Mouse (Mus musculus) mature B cell (primary cell): ENCODE results near the gene Kdm1b.

Source experiments
- in situ Hi-C: fragments of 300-500 bp; cut with MboI; formaldehyde crosslinking; loops from 2 replicates; pipeline ENCODE4 v1.14.3; 2019

Kdm1b gene

DNA sequence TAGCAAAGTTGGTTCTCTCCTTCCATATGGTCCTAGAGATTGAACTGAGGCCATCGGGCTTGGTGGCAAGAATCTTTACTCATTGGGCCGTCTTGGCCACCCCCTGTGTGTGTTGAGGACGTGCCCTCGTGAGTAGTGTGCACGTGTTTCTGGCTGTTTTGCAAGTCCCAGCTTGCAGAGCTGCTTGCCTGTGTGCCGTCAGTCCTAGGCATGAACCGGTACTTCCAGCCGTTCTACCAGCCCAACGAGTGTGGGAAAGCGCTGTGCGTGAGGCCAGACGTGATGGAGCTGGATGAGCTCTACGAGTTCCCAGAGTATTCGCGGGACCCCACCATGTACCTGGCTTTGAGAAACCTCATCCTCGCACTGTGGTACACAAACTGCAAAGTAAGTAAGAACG is 19.5 kb downstream of the Kdm1b start:
- in situ Hi-C loops: no loop called here

DNA sequence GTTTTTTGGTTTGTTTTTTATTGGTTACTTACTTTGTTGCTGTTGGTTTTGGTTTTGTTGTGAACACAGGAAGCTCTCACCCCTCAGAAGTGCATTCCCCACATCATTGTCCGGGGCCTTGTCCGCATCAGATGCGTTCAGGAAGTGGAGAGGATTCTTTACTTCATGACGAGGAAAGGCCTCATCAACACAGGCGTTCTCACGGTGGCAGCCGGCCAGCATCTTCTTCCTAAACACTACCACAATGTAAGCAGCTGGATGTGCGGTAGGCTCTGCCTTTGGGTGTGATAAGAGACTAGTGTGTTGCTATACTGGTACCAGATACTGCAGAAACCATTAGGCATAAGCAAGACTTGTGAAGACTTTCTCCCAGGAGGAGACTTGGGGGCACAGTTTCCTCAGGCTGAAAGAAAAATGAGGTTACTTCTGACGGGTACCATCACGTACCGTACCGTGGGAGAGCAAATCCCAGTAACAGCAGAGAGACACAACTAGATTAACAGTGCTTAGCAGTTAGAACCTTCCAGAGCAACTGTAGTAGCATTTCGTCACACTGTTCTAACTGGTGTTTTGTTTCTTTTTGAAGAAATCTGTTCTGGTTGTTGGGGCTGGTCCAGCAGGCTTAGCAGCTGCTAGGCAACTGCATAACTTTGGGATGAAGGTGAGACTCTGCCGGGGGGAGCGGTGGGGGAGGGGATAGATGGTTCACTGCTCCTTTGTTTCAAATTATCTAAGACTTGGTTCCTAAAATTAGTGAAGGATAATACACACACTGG is 20.9 kb downstream of the Kdm1b start:
- in situ Hi-C loops: no loop called here

DNA sequence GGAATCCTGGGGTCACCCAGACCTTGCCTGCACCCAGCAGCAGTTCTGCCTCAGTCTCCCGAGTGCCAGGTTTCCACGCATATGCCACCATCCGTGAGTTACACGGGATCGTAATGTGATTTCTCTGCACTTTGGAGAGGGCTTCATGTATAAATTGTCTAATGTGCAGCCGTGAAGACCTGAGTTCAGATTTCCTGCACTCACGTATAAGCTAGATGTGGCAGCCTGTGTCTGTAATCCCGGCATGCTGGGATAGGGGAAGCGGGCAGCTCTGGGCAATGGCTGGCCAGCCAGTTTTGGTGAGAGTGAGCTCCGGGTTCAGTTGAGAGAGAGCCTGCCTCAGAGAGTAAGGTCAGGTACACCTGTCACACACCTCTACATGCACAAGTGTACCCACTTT is 23.2 kb downstream of the Kdm1b start:
- in situ Hi-C loops: no loop called here

DNA sequence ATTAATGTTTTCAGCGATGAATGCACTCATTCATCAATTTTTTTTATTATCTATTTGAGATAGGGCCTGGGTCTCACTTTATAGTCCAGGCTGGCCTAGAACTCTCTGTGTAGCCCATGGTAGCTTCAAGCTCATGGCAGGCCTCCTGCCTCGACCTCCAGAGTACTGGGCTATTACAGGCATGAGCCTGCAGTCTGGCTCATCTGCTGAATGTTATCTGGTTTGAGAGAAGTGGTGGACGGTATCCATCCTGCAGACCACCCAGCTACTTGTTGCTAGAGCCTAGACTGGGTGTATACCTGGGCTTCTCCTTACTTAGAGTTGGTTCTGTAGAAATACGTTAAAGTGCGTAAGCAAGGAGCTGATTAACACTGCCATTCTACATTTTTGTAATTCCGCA is 23.7 kb downstream of the Kdm1b start:
- in situ Hi-C loops: no loop called here

DNA sequence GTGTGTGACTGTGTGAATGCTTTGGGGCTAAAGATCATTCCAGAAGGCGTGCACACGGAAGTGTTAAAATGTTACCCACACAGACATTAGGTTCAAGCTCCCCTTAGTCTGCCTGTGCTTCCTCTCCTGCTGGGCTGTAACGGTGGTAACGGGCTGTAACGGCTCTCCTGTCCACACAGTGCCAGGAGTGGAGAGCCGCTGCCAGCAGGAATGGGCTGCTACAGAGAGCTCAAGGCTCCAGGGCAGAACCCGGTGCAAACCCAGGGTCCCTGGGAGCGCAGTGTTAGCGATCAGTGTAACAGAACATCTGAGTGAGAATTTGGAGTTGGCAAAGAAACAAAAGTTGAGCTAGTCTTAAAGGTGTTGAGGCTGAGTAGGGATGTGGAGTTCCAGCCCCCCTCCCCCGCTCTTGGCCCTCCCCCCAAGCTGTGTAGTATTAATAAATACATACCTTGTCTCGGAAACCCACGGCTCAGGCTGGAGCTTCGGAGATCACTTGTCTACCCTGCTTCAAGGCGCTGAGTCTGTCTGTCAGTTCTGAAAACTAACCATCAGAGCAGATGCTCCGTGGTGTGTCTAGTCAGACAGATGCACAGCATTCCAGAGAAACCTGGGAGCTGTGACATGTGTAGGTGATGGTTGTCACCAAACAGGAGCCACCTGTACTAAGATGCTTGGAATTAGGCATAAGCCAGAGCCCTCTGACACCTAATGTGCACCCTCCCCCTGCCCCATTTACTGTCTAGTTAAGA is 27.2 kb downstream of the Kdm1b start:
- in situ Hi-C loops: no loop called here

DNA sequence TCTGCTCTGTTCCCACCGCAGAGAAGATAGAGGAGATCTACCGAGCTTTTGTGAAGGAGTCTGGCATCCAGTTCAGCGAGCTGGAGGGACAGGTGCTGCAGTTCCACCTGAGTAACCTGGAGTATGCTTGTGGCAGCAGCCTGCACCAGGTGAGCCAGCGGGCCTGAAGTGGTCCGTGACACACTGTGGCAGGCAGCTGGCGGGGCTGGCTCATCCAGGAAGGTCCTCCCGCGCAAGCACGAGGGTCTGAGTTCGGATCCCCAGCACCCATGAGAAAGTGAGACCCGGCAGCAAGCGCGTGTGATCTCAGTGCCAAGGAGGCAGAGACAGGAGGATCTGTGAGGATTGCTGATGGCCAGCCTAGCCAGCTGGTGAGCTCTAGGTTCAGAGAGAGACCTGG is 28.6 kb downstream of the Kdm1b start:
- in situ Hi-C loops: no loop called here

DNA sequence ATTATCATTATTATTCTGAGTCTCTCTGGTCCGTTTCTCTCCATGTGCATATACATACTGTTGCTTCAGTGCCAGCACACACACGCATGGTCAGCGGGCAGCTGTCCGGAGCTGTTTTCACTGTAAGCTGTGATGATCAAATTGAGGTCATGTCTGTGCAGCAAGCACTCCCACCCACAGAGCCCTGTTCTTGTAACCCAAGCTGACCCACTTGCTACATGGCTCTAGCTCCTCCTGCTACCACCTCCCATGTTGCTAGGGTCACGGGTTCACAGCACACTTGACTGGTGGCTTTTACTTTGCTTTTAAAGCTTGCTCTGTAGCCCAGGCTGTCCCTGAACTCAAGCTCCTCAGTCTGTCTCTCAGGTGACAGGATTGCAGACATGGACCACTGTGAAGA is 29.2 kb downstream of the Kdm1b start:
- in situ Hi-C loops: no loop called here

DNA sequence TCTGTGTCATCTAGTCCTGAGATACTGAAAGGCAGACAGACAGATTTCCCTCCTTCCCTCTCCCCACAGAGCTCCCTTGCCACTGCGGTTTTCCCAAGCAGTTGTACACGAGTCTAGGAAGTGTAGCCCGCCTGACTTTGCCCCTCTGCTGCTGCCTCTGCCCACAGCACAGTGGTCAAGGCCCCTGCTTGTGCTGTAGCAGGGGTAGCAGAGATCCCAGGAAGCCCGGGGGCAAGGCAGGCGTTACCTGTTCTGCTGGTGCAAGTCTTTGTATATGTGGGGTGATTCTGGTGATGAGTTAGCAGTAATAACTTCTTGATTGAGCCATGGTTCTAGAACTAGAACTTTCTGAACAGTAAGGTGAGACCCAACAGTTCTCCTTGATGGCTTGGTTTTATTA is 32.9 kb downstream of the Kdm1b start:
- in situ Hi-C loops: no loop called here

DNA sequence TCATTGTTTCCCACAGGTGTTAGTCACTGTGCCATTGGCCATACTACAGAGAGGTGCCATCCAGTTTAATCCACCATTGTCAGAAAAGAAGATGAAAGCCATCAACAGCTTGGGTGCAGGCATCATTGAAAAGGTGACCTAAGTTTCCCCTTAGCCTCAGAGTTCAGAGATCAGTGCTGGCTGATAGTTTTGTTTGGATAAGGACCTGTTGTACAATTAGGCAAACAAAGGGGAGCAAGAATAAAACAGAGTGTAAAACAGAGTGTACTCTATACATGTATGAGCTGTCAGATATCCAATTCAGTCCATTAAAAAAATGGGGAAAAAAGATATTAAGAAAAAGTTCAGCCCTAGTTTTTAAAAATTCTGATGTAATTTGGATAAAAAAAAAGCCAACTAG is 34.1 kb downstream of the Kdm1b start:
- in situ Hi-C loops: no loop called here

DNA sequence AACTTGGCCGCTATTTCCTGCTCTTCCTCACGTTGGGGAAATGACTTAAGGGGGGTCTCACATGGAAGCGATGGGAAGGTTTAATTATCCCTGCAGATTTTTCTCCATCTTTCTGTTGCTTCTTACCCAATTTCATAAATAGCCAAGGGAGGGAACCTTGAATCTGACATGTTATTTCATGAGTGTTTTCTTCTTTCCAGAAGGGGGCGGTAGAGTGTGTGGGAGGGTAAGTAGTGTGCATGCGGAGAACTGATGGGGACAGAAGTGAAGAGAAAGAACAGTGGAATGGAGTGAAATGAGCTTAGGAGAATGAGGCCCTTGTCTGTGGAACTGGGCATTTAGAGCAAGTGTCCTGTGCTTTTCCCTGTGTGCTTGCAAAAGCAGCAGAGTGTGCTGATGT is 35.5 kb downstream of the Kdm1b start:
- in situ Hi-C loops: no loop called here

DNA sequence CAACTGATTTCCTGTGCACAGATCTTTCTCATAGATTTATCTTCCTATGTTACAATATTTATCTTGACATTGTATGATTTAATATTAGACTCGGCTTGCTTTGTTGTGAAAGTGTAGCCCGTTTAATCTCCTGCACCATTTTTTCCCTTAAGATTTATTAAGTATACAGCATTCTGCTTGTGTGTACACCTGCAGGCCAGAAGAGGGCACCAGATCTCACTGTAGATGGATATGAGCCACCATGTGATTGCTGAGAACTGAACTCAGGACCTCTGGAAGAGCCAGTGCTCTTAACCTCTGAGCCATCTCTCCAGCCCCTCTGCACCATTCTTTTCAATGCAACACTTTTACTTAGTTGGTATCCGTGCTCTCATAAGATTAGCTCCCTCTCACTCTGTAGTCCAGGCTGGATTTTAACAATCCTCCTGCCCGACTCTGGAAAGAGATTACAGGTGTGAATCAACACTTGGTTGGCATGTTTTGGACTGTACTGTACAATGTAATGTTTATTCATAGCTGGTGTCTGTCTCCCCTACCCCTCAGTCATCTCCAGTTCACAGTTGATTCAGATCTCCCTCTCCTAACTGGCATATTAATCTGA is 37.7 kb downstream of the Kdm1b start:
- in situ Hi-C loops: no loop called here

DNA sequence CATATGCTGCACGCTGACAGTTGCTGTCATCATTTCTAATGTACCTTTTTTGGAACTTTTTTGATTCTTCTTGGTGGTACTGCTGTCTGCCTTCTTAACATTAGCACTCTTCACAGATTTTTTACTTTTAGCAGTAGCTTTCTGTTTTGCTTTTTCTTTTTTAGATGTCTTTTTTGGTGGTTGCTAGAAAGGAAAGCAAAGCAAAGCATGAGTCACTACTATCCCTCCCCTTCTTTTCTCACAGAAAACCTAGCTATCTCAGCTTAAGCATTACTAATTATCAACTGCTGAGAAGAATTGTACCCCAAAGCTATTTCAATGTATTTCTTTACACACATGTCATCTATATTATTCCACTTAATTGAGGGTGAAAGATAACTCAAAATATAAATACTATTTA is 45.1 kb downstream of the Kdm1b start:
- in situ Hi-C loops: no loop called here

DNA sequence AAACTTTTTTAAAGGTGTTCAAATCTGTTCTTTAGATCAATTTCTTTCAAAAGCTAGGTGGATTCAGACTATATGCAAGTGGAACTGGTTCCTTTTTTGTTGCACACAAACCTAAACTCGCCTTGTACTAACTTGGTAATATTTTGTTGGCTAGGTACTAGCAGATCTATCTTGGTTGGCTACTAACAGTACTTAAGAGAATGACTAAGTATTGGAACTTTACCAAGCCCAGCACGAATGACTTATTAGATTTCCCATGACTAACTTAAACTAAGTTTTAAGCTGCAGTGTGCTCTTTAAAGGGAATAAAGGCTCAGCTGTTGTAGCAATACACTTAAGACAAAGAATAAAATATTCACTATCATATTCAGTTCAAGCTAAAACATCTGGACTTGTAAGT is 46.0 kb downstream of the Kdm1b start:
- in situ Hi-C loops: no loop called here

DNA sequence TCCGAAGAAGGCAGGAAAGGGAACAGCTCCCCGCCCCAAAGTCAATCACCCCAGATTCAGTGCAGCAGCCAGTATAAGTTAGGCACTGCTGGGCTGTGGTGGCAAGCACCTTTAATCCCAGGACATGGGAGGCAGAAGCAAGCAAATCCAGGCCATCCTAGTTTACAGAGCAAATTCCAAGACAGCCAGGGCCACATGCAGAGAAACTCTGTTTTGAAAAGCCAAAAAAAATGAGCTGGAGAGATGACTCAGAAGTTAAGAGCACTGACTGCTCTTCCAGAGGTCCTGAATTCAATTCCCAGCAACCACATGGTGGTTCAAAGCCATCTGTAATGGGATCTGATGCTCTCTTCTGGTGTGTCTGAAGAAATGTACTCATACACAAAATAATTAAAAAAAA is 50.5 kb downstream of the Kdm1b start:
- in situ Hi-C loops: no loop called here

DNA sequence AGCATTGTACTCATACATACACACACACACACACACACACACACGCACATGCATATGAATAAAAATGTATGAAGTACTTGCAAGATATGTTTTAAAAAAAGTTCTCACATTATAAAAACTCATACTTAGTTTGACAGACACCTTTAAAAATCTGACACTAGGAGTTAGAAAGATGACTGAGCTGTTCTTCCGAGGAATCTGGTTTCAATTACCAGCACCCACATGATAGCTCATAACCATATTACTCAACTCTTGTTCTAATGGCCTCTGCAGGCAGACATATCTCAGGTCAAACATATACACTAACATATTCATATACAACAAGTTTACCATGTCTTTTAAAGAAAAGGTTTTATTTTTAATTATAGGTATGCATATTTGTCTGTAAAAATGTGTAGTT is 53.3 kb downstream of the Kdm1b start:
- in situ Hi-C loops: no loop called here

DNA sequence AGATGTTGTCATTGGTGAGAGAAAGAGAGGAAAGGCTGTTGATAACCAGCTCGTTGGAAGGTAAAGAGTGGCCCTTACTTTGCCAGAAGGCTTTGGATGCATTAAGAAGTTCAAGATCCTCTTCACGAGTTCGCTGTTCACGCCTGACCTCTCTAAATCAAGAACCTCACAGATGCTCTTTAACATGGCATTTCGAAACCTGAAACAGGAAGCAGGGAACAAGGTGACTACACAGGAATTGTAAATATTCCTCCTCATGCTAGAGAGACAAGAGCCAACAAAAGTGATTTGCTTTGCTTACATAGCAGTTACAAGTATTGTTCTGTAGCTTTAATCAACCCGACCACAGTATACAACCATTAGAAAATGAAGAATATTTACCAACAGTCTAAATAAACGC is 56.0 kb downstream of the Kdm1b start:
- in situ Hi-C loops: no loop called here

DNA sequence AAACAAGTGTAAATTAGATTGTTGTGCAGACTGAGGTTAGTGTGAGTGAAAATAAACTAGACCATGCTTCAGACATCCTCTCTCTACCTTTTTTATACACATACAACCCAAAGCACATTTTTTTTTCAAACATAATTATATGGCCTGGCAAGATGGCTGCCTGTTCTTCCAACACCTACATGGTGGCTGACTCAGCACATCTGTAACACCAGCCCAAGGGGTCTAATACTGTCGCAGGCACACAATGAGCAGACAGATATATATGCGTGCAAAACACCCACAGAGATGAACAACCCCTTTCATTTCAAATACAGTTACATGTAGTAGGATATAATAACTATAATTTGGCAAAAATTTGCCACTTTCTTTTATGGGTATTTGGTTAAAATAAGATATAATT is 57.3 kb downstream of the Kdm1b start:
- in situ Hi-C loops: no loop called here

DNA sequence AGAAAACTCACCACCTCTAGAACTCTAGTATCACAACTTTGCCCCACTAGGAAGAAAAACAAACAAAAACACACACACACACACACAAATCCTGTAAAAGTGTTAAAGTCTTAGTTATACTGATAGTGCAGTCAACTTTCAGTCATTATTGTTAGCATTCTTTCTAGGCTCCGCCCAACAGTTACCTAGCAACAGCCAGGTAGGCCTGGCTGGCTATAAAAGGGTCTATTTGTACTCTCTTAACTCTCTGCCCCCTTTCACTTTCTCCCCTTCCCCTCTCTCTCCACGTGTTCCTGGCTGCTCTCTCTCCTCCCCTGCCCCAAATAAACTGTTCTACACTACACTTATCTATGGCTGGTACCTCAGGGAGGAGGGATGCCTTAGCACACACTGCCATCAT is 60.8 kb downstream of the Kdm1b start:
- in situ Hi-C loops: no loop called here

DNA sequence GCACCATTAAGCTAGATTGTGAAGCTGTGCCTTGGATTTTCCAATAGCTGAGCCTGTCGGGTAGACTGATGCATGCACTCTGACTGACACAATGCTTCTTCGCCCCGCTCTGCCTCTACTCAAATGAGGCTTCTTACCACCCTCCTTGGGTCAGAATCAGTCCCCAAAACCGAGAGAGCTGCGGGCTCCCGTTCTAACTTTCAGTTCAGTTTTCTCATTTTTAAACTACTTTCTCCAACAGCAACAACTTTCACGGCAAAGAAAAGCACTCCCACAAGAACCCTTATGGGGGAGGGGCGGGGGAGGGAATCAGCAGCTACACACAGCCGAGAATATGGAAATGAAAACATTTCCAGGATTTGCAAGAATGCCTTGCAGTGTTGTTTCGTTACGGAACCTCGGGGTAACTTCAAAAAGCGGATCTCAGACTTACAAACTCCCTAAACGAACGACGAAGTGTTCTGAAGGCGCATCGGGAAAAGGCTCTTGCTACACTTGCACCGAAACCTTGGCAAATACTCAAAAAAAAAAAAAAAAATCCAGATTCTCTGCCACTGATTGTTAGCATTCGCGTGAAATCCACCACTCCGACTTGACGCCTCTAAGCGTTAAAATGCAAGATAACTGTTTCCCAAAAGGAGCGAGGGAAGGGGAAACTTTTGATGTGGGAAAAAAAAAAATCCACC is 61.7 kb downstream of the Kdm1b start:
- in situ Hi-C loops: no loop called here

DNA sequence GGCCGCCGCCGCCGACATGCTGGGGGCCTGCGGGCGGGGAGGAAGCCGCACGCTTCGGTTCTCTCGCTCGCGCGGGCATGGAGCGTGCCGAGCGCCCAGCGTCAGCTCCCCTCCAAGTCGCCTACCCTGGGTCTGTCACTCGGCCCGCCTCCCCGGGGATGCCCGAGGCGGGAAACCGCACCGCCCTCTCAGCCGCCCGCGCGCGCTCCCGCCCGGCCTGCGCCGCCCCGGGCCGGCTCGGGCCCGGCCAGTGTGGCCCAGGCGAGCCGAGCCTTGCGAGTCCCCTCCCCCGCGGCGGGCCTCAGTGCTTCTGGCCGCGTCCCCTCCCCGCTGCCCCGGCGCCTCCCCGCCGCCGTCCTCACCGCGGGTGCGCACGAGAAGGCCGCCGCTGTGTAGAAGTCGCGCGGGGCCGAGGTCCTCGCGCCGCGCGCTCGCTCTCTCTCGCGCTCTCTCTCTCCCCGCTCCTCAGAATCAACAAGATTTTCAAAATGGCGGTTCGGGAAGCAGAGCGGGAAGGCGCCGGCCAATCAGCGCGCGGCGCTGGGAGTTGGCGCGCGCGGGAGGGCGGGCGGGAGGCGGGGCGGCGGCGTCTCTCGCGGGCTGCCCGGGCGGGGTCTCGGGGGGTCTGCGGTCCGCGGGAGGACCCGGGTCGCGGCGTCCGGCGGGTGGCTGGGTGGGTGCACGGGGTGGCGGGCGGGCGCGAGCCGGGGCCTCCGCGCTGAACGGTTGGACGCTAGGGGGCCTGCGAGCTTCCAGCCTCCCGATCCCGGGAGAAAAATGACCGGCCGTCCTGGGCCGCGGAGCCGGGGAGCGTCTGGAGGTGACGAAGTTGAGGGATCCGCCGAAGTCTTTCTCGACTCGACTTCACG is 62.6 kb downstream of the Kdm1b start, which contains the start of gene Dek:
TSS of gene Dek (minus strand) at position 491 of the 869 bp plus-strand sequence.
- in situ Hi-C loops: no loop called here

DNA sequence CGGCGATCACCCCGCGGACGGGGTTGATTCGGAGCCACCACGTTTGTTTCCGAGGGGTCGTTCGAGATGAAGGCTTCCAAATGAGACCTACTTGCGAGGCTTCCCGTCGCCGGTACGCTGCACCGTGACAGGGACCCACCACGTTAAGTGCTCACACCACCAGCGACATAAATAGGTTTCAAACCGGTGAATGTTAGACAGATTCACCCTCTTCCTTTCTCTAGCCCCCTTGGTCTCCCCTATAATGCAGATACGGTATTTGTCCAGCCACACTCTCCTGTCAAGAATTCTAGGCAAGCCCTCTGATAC is 63.2 kb downstream of the Kdm1b start:
- in situ Hi-C loops: no loop called here

DNA sequence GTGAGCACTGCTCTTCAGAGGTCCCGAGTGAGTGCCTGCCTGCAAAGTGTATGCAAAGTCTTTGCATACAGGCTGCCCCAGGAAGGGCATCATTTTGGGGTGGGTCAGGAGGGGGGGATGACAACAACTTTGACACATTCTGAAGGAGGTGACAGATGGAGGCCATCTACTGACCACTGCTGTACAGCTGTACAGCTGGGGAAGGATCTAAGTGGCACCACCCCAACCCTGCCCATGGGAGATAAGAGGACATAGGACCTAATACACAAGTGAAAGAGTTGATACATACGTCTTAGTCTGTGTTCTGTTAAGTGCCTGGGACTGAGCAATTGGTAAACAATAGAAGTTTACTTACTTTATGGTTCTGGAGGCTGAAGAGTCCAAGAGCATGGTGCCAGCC is 65.9 kb downstream of the Kdm1b start:
- in situ Hi-C loops: no loop called here
